Mouse (Mus musculus) lung, postnatal 0 days (tissue): ENCODE results near the gene Olfr1099. TPM values are rescaled to one million over a fixed set of nuclear protein-coding genes. Genes with fewer than 3 reads are reported as not detected.

Source experiments
- ATAC-seq: fragments of 200-750 bp; cut with Nextera tagmentation; 2 replicates; pipeline ENCODE4 v1.8.0; 2017; ENCODE audit warnings: moderate library complexity
- DNase-seq: peaks from one replicate; pipeline ENCODE4 v3.0.0-alpha.2; 2016; ENCODE audit warnings: low spot score
- H3K27ac ChIP-seq: fragments of 300-500 bp; sonication (generic); 2 replicates; pipeline ENCODE4 v1.5.1; 2014; ENCODE audit warnings: antibody characterized with exemption, mild to moderate bottlenecking, low read length, mixed read lengths
- H3K27me3 ChIP-seq: fragments of 300-500 bp; sonication (generic); replicated peaks from 2 replicates; pipeline ENCODE4 v1.6.1; 2014; ENCODE audit warnings: low read length, mixed read lengths; ENCODE audit not compliant: insufficient read depth
- H3K36me3 ChIP-seq: fragments of 300-500 bp; sonication (generic); 2 replicates; pipeline ENCODE4 v1.6.1; 2014; ENCODE audit warnings: low read length, mixed read lengths; ENCODE audit not compliant: insufficient read depth
- H3K4me1 ChIP-seq: fragments of 300-500 bp; sonication (generic); 2 replicates; pipeline ENCODE4 v1.6.1; 2014; ENCODE audit warnings: antibody characterized with exemption, low read depth, low read length, mixed read lengths; ENCODE audit not compliant: insufficient read depth
- H3K4me2 ChIP-seq: fragments of 300-500 bp; sonication (generic); replicated peaks from 2 replicates; pipeline ENCODE4 v1.6.1; 2014; ENCODE audit warnings: low read depth, mild to moderate bottlenecking, low read length, moderate library complexity, mixed read lengths
- H3K4me3 ChIP-seq: fragments of 300-500 bp; sonication (generic); 2 replicates; pipeline ENCODE4 v1.5.1; 2014; ENCODE audit warnings: low read depth, low read length
- H3K9ac ChIP-seq: fragments of 300-500 bp; sonication (generic); replicated peaks from 2 replicates; pipeline ENCODE4 v1.6.1; 2014; ENCODE audit warnings: low read depth, mild to moderate bottlenecking
- H3K9me3 ChIP-seq: fragments of 300-500 bp; sonication (generic); 2 replicates; pipeline ENCODE4 v1.6.1; 2016; ENCODE audit warnings: low read length, mixed read lengths
- CTCF ChIP-seq: IDR thresholded peaks from 2 replicates; pipeline ENCODE4 v1.5.1; 2016; ENCODE audit warnings: antibody characterized with exemption, mild to moderate bottlenecking
- EP300 ChIP-seq: IDR thresholded peaks from 2 replicates; pipeline ENCODE4 v1.6.1; 2016; ENCODE audit warnings: antibody characterized with exemption, mild to moderate bottlenecking, control low read depth
- whole genome bisulfite sequencing: fragments of 180-500 bp; shearing (Covaris S2); extraction: QIAGEN DNeasy Blood & Tissue Kit; methylation state at CpG from one replicate; pipeline ENCODE4 v1.1.7; 2014; 5-methylcytosine and 5-hydroxymethylcytosine counted together
- polyA plus RNA-seq: library from polyadenylated mRNA; unstranded; fragments of >200 nt; fragmentation: Nextera tagmentation; extraction: Ambion mirVana; gene quantifications from 2 replicates; pipeline ENCODE4 v1.2.1, GENCODE M21; 2015

Olfr1099 gene
- not detected in 2 replicates for polyA plus RNA-seq

GRCm38 (mm10) chr2:86960593-86960992 lies at the start of gene Olfr1099:
TSS of gene Olfr1099 (minus strand) at chr2:86960693.
- H3K9me3 ChIP-seq: no peaks in the 10 kb centered on the region
- ATAC-seq: no peak
- H3K4me3 ChIP-seq: no peak within 1 kb of the TSS
- DNase-seq: no peak
- TF ChIP-seq CTCF (no peak), EP300 (no peak)
- no peaks in the 10 kb centered on the region for H3K4me1 ChIP-seq
- no peak within 1 kb of the TSS for H3K9ac ChIP-seq
- no peak within 1 kb of the TSS for H3K27ac ChIP-seq
- no peak within 1 kb of the TSS for H3K4me2 ChIP-seq
- WGBS: 71% methylated on average over 1 of the region's 1 CpGs
- no peaks in the 10 kb centered on the region for H3K27me3 ChIP-seq
- no peaks in the 10 kb centered on the region for H3K36me3 ChIP-seq

- H3K4me2 ChIP-seq: no peak within 1 kb of the TSS
- H3K4me1 ChIP-seq: no peaks in the 10 kb centered on the region
- H3K27me3 ChIP-seq: no peaks in the 10 kb centered on the region
- no peak within 1 kb of the TSS for H3K9ac ChIP-seq
- no peak for DNase-seq
- H3K9me3 ChIP-seq: no peaks in the 10 kb centered on the region
- H3K27ac ChIP-seq: no peak within 1 kb of the TSS
- no peaks in the 10 kb centered on the region for H3K36me3 ChIP-seq
- no peak for ATAC-seq
- TF ChIP-seq EP300: no peak
- TF ChIP-seq CTCF: no peak
- no peak within 1 kb of the TSS for H3K4me3 ChIP-seq
These were observed 37.6 kb upstream of the Olfr1099 start, which contains the start of gene Olfr1102 for GRCm38 (mm10) chr2:86998098-86998497. TSS of gene Olfr1102 (plus strand) at chr2:86998398.

- Histone ChIP-seq H3K4me3 (no peak within 1 kb of the TSS), H3K9me3 (no peaks in the 10 kb centered on the region), H3K4me2 (no peak within 1 kb of the TSS), H3K27me3 (no peaks in the 10 kb centered on the region), H3K27ac (no peak within 1 kb of the TSS), H3K9ac (no peak within 1 kb of the TSS), H3K4me1 (no peaks in the 10 kb centered on the region), H3K36me3 (no peaks in the 10 kb centered on the region)
- WGBS: 70% methylated on average over 3 of the region's 3 CpGs
- ATAC-seq (no peak), DNase-seq (no peak)
- TF ChIP-seq EP300: no peak
- no peak for TF ChIP-seq CTCF
These were observed 30.6 kb upstream of the Olfr1099 start, which contains the start of gene Olfr1101 for GRCm38 (mm10) chr2:86991121-86991520. TSS of gene Olfr1101 (minus strand) at chr2:86991221.

GRCm38 (mm10) chr2:86979854-86980253 lies 19.4 kb upstream of the Olfr1099 start, which contains the start of gene Olfr1100:
TSS of gene Olfr1100 (minus strand) at chr2:86979954.
- Histone ChIP-seq H3K27ac (no peak within 1 kb of the TSS), H3K4me1 (no peaks in the 10 kb centered on the region), H3K36me3 (no peaks in the 10 kb centered on the region), H3K4me2 (no peak within 1 kb of the TSS), H3K9ac (no peak within 1 kb of the TSS), H3K27me3 (no peaks in the 10 kb centered on the region), H3K4me3 (no peak within 1 kb of the TSS), H3K9me3 (no peaks in the 10 kb centered on the region)
- 61% methylated on average over 3 of the region's 3 CpGs for WGBS
- no peak for TF ChIP-seq EP300
- no peak for TF ChIP-seq CTCF
- ATAC-seq (no peak), DNase-seq (no peak)

- H3K27ac ChIP-seq: no peak overlapping the region
- H3K4me2 ChIP-seq: no peak overlapping the region
- ATAC-seq: no peak
- no peaks in the 10 kb centered on the region for H3K9me3 ChIP-seq
- H3K4me1 ChIP-seq: no peaks in the 10 kb centered on the region
- H3K27me3 ChIP-seq: no peaks in the 10 kb centered on the region
- no peak overlapping the region for H3K9ac ChIP-seq
- no peak for DNase-seq
- TF ChIP-seq CTCF (no peak), EP300 (no peak)
- no peak overlapping the region for H3K4me3 ChIP-seq
- no peaks in the 10 kb centered on the region for H3K36me3 ChIP-seq
These were observed 33.9 kb downstream of the Olfr1099 start for GRCm38 (mm10) chr2:86926557-86926956.

- WGBS: 75% methylated on average over 1 of the region's 1 CpGs
- H3K4me1 ChIP-seq: no peaks in the 10 kb centered on the region
- DNase-seq: no peak
- no peak for TF ChIP-seq CTCF
- no peak for TF ChIP-seq EP300
- no peaks in the 10 kb centered on the region for H3K27me3 ChIP-seq
- H3K36me3 ChIP-seq: no peaks in the 10 kb centered on the region
- no peak within 1 kb of the TSS for H3K9ac ChIP-seq
- no peak within 1 kb of the TSS for H3K27ac ChIP-seq
- no peak for ATAC-seq
- H3K9me3 ChIP-seq: no peaks in the 10 kb centered on the region
- no peak within 1 kb of the TSS for H3K4me3 ChIP-seq
- no peak within 1 kb of the TSS for H3K4me2 ChIP-seq
These were observed 36.0 kb downstream of the Olfr1099 start, which contains the start of gene Olfr1098 for GRCm38 (mm10) chr2:86924445-86924844. TSS of gene Olfr1098 (minus strand) at chr2:86924545.

GRCm38 (mm10) chr2:86905647-86906046 lies 54.8 kb downstream of the Olfr1099 start:
- Histone ChIP-seq H3K9me3 (no peaks in the 10 kb centered on the region), H3K4me1 (no peaks in the 10 kb centered on the region), H3K27me3 (no peaks in the 10 kb centered on the region), H3K36me3 (no peaks in the 10 kb centered on the region), H3K27ac (no peak overlapping the region), H3K4me2 (no peak overlapping the region), H3K4me3 (no peak overlapping the region), H3K9ac (no peak overlapping the region)
- DNase-seq (no peak), ATAC-seq (no peak)
- TF ChIP-seq CTCF (no peak), EP300 (no peak)
- 81% methylated on average over 2 of the region's 2 CpGs for WGBS

Other genes with a start within 250 kb of the Olfr1099 start
- gene Olfr1089, start 227.0 kb downstream of the Olfr1099 start, polyA plus RNA-seq: not detected in 2 replicates
- not detected in 2 replicates for gene Olfr1090, start 201.7 kb downstream of the Olfr1099 start, polyA plus RNA-seq
- not detected in 2 replicates for gene Olfr1093, start 178.2 kb downstream of the Olfr1099 start, polyA plus RNA-seq
- gene Olfr141, start 150.7 kb downstream of the Olfr1099 start, polyA plus RNA-seq: not detected in 2 replicates
- gene Olfr1094, start 136.0 kb downstream of the Olfr1099 start, polyA plus RNA-seq: not detected in 2 replicates
- not detected in 2 replicates for gene Olfr1095, start 109.0 kb downstream of the Olfr1099 start, polyA plus RNA-seq
- not detected in 2 replicates for gene Gm13723, start 85.9 kb downstream of the Olfr1099 start, polyA plus RNA-seq
- not detected in 2 replicates for gene Olfr1097, start 68.5 kb downstream of the Olfr1099 start, polyA plus RNA-seq
- not detected in 2 replicates for gene Olfr1098, start 36.1 kb downstream of the Olfr1099 start, polyA plus RNA-seq
- not detected in 2 replicates for gene Olfr1100, start 19.3 kb upstream of the Olfr1099 start, polyA plus RNA-seq
- gene Olfr1101, start 30.5 kb upstream of the Olfr1099 start, polyA plus RNA-seq: not detected in 2 replicates
- not detected in 2 replicates for gene Olfr1102, start 37.7 kb upstream of the Olfr1099 start, polyA plus RNA-seq
- gene Olfr1104, start 66.4 kb upstream of the Olfr1099 start, polyA plus RNA-seq: not detected in 2 replicates
- gene Olfr1105, start 75.8 kb upstream of the Olfr1099 start, polyA plus RNA-seq: not detected in 2 replicates
- not detected in 2 replicates for gene Olfr1106, start 91.6 kb upstream of the Olfr1099 start, polyA plus RNA-seq
- gene Olfr1107, start 115.1 kb upstream of the Olfr1099 start, polyA plus RNA-seq: not detected in 2 replicates
- not detected in 2 replicates for gene Olfr1109, start 135.3 kb upstream of the Olfr1099 start, polyA plus RNA-seq
- gene Olfr259, start 153.9 kb upstream of the Olfr1099 start, polyA plus RNA-seq: not detected in 2 replicates
- not detected in 2 replicates for gene Olfr1110, start 179.6 kb upstream of the Olfr1099 start, polyA plus RNA-seq
- gene Olfr1111, start 191.9 kb upstream of the Olfr1099 start, polyA plus RNA-seq: not detected in 2 replicates
- not detected in 2 replicates for gene Olfr1112, start 227.1 kb upstream of the Olfr1099 start, polyA plus RNA-seq
- gene Olfr1113, start 248.3 kb upstream of the Olfr1099 start, polyA plus RNA-seq: not detected in 2 replicates